Mouse (Mus musculus) bone marrow macrophage, adult 2 months (primary cell): ENCODE results near the gene Tdp1.

Experiments
- CTCF ChIP-seq: IDR thresholded peaks from 2 replicates; pipeline ENCODE4 v1.5.1; 2012; ENCODE audit warnings: low read depth, mild to moderate bottlenecking, low read length, moderate library complexity
- POLR2A ChIP-seq: IDR thresholded peaks from 2 replicates; pipeline ENCODE4 v1.6.1; 2012; ENCODE audit warnings: mild to moderate bottlenecking, low read depth, low read length, borderline replicate concordance

DNA sequence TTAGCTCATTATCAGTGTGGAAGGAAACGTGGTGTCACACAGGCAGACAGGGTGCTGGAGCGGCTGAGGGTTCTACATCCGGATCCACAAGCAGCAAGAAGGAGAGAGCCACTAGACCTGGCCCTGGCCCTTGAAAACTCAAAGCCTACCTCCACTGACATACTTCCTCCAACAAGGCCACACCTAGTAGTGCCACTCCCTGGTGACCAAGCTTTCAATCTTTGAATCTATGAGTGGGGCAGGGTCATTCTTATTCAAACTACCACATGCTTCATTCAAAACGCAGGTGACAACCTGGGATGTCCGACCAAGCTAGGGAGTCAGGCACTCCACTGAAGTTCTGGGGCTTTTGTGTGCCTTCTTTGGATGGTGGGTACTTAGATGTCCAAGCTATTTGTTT is 115.4 kb downstream of the Tdp1 start:
- TF ChIP-seq CTCF (no peak), POLR2A (no peak)
